Mouse (Mus musculus): Measurements from ENCODE around the gene Htr6. TPM values are rescaled to one million over a fixed set of nuclear protein-coding genes. Genes with fewer than 3 reads are reported as not detected.

The Htr6 gene
- polyA plus RNA-seq, 1 experiment from 2014 or later, result not detected

DNA sequence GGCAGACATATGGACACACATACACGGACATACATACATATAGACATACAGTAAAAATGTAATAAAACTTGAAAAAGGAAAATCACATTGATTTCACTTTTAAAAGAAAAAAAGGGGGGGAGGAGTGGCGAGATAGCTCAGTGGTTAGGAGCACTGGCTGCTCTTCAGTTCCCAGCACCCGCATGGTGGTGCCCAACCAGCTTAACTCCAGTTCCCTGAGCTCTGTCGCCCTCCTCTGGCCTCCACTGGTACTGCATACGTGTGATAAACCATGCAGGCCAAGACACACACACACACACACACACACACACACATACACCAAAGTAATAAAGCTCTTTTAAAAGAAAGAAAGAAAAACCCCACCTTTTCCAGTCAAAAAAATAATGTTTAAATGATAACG, 60.6 kb downstream of the Htr6 start:
- ATAC-seq (ENCODE audit: low FRiP score), result no peak
- no peak overlapping the region for H3K9ac ChIP-seq (ENCODE audit: low read length)
- H3K4me1 ChIP-seq (ENCODE audit: control insufficient read depth, insufficient read depth, low read length), result no peaks in the 10 kb centered on the region
- 76% methylated on average over 6 of the region's 6 CpGs for WGBS
- no peak overlapping the region for H3K4me2 ChIP-seq
- H3K36me3 ChIP-seq (ENCODE audit: control insufficient read depth, insufficient read depth, low read length), result no peaks in the 10 kb centered on the region
- H3K4me3 ChIP-seq (ENCODE audit: low read depth, low read length), result no peak overlapping the region
- H3K27me3 ChIP-seq (ENCODE audit: control insufficient read depth, insufficient read depth, low read length), result no peaks in the 10 kb centered on the region
- no peak overlapping the region for H3K27ac ChIP-seq (ENCODE audit: low read depth, low read length)
- peak; percentile 39 for DNase-seq (ENCODE audit: low spot score, missing footprints)
- H3K9me3 ChIP-seq (ENCODE audit: control insufficient read depth, low read length), result no peaks in the 10 kb centered on the region; the same call in 1 of the 2 replicates

GRCm38 (mm10) chr4:139013281-139013680, 62.1 kb downstream of the Htr6 start:
- Histone ChIP-seq H3K4me2 (no peak overlapping the region), H3K36me3 (ENCODE audit: control insufficient read depth, insufficient read depth, low read length) (no peaks in the 10 kb centered on the region), H3K27me3 (ENCODE audit: control insufficient read depth, insufficient read depth, low read length) (no peaks in the 10 kb centered on the region), H3K27ac (ENCODE audit: low read depth, low read length) (no peak overlapping the region), H3K4me1 (ENCODE audit: control insufficient read depth, insufficient read depth, low read length) (no peaks in the 10 kb centered on the region), H3K9me3 (ENCODE audit: control insufficient read depth, low read length) (no peaks in the 10 kb centered on the region; the same call in 1 of the 2 replicates), H3K4me3 (ENCODE audit: low read depth, low read length) (no peak overlapping the region), H3K9ac (ENCODE audit: low read length) (no peak overlapping the region)
- WGBS, result 93% methylated on average over 11 of the region's 11 CpGs
- DNase-seq (ENCODE audit: low spot score, missing footprints) (no peak), ATAC-seq (ENCODE audit: low FRiP score) (no peak)

GRCm38 (mm10) chr4:139011201-139011702, 64.1 kb downstream of the Htr6 start:
- no peaks in the 10 kb centered on the region; the same call in 1 of the 2 replicates for H3K27me3 ChIP-seq (ENCODE audit: control insufficient read depth, insufficient read depth, low read length)
- H3K27ac ChIP-seq (ENCODE audit: low read depth, low read length), result no peak overlapping the region
- WGBS, result 97% methylated on average over 13 of the region's 13 CpGs
- DNase-seq (ENCODE audit: low spot score, missing footprints) (peak; percentile 59), ATAC-seq (ENCODE audit: low FRiP score) (no peak)
- no peak overlapping the region for H3K4me3 ChIP-seq (ENCODE audit: low read depth, low read length)
- H3K9ac ChIP-seq (ENCODE audit: low read length), result no peak overlapping the region
- H3K9me3 ChIP-seq (ENCODE audit: control insufficient read depth, low read length), result no peaks in the 10 kb centered on the region; the same call in 1 of the 2 replicates
- no peak overlapping the region for H3K4me2 ChIP-seq
- H3K4me1 ChIP-seq (ENCODE audit: control insufficient read depth, insufficient read depth, low read length), result no peaks in the 10 kb centered on the region
- no peaks in the 10 kb centered on the region for H3K36me3 ChIP-seq (ENCODE audit: control insufficient read depth, insufficient read depth, low read length)

Other genes with a start within 250 kb of the Htr6 start
- gene Pla2g5, start 212.1 kb downstream of the Htr6 start, polyA plus RNA-seq (2014; fragmentation: Nextera tagmentation; extraction: Ambion mirVana), result 0.22 TPM in 1 of 2 replicates, not detected in the other
- not detected in 2 replicates for gene Gm13030, start 201.6 kb downstream of the Htr6 start, polyA plus RNA-seq (2014; fragmentation: Nextera tagmentation; extraction: Ambion mirVana)
- gene Pla2g2e, start 197.6 kb downstream of the Htr6 start, polyA plus RNA-seq (2014; fragmentation: Nextera tagmentation; extraction: Ambion mirVana), result not detected in 2 replicates
- 2.7 and 3.0 TPM in 2 replicates for gene Otud3, start 161.6 kb downstream of the Htr6 start, polyA plus RNA-seq (2014; fragmentation: Nextera tagmentation; extraction: Ambion mirVana)
- gene Rnf186, start 108.5 kb downstream of the Htr6 start, polyA plus RNA-seq (2014; fragmentation: Nextera tagmentation; extraction: Ambion mirVana), result not detected in 2 replicates
- 0.46 and 0.90 TPM in 2 replicates for gene Tmco4, start 102.7 kb downstream of the Htr6 start, polyA plus RNA-seq (2014; fragmentation: Nextera tagmentation; extraction: Ambion mirVana)
- gene Nbl1, start 17.4 kb upstream of the Htr6 start, polyA plus RNA-seq (2014; fragmentation: Nextera tagmentation; extraction: Ambion mirVana), result 12.7 and 13.6 TPM in 2 replicates
- 421 and 426 TPM in 2 replicates for gene Minos1, start 55.5 kb upstream of the Htr6 start, polyA plus RNA-seq (2014; fragmentation: Nextera tagmentation; extraction: Ambion mirVana)
- 244 and 249 TPM in 2 replicates for gene Capzb, start 117.3 kb upstream of the Htr6 start, polyA plus RNA-seq (2014; fragmentation: Nextera tagmentation; extraction: Ambion mirVana)
- gene Pqlc2, start 235.1 kb upstream of the Htr6 start, polyA plus RNA-seq (2014; fragmentation: Nextera tagmentation; extraction: Ambion mirVana), result 12.7 and 12.9 TPM in 2 replicates
- 71.6 and 78.5 TPM in 2 replicates for gene Akr7a5, start 235.2 kb upstream of the Htr6 start, polyA plus RNA-seq (2014; fragmentation: Nextera tagmentation; extraction: Ambion mirVana)